Mouse (Mus musculus) neural tube, embryonic 12.5 days (tissue): ENCODE results near the gene Dlgap4. TPM values are rescaled to one million over a fixed set of nuclear protein-coding genes. Genes with fewer than 3 reads are reported as not detected.

Experiments used
- ATAC-seq: fragments of 200-750 bp; cut with Nextera tagmentation; 2 replicates; pipeline ENCODE4 v1.8.0; 2017; ENCODE audit warnings: low read depth, mild to moderate bottlenecking, moderate TSS enrichment, moderate library complexity; ENCODE audit not compliant: low FRiP score
- H3K27ac ChIP-seq: fragments of 300-500 bp; sonication (generic); 2 replicates; pipeline ENCODE4 v1.5.1; 2016
- H3K27me3 ChIP-seq: fragments of 300-500 bp; sonication (generic); replicated peaks from 2 replicates; pipeline ENCODE4 v1.6.1; 2016; ENCODE audit warnings: mild to moderate bottlenecking
- H3K36me3 ChIP-seq: fragments of 300-500 bp; sonication (generic); 2 replicates; pipeline ENCODE4 v1.6.1; 2016; ENCODE audit warnings: mild to moderate bottlenecking
- H3K4me1 ChIP-seq: fragments of 300-500 bp; sonication (generic); 2 replicates; pipeline ENCODE4 v1.6.1; 2016
- H3K4me2 ChIP-seq: fragments of 300-500 bp; sonication (generic); replicated peaks from 2 replicates; pipeline ENCODE4 v1.6.1; 2016; ENCODE audit warnings: mild to moderate bottlenecking
- H3K4me3 ChIP-seq: fragments of 300-500 bp; sonication (generic); 2 replicates; pipeline ENCODE4 v1.5.1; 2016
- H3K9ac ChIP-seq: fragments of 300-500 bp; sonication (generic); 2 replicates; pipeline ENCODE4 v1.6.1; 2016; ENCODE audit warnings: mild to moderate bottlenecking
- H3K9me3 ChIP-seq: fragments of 300-500 bp; sonication (generic); 2 replicates; pipeline ENCODE4 v1.6.1; 2016; ENCODE audit warnings: mild to moderate bottlenecking
- WGBS: fragments of 180-500 bp; shearing (Covaris S2); methylation state at CpG from one replicate; pipeline ENCODE4 v1.1.7; 2016; 5-methylcytosine and 5-hydroxymethylcytosine counted together
- polyA plus RNA-seq: library from polyadenylated mRNA; unstranded; fragments of >200 nt; fragmentation: Nextera tagmentation; extraction: Ambion mirVana; gene quantifications from 2 replicates; pipeline ENCODE4 v1.2.1, GENCODE M21; 2016

Dlgap4 gene
- polyA plus RNA-seq, 1 experiment from 2014 or later = 197 TPM

DNA sequence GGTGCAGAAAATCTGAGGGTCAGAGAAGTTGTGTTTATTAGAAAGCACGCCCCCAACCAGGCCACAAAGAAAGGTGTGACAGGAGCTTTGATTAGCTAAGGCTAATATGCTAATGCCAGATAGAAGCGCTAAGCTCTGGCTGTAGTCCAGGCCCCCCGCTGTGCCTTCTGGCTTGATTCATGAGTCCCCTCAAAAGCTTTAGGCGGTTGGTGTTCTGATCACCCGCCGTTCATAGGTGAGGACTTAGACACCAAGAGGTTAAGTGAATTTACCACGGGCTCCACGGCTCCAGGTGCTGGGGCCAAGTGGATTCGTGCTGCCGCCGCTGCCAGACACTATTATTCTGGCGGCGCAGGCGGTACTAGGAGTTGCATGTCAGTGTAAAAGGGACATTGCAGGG is 75.1 kb downstream of the Dlgap4 start:
- H3K9me3 ChIP-seq = no peaks in the 10 kb centered on the region
- no peak overlapping the region for H3K4me3 ChIP-seq
- ATAC-seq = peak; percentile 56; the same call in 1 of the 2 replicates
- WGBS = 4% methylated on average over 14 of the region's 14 CpGs
- H3K36me3 ChIP-seq = no peaks in the 10 kb centered on the region
- peak overlapping the region; percentile 23 for H3K4me2 ChIP-seq
- H3K27me3 ChIP-seq = peaks cover 10% of the 10 kb centered on the region
- no peak overlapping the region for H3K9ac ChIP-seq
- H3K4me1 ChIP-seq = peaks cover 31% of the 10 kb centered on the region
- H3K27ac ChIP-seq = no peak overlapping the region

DNA sequence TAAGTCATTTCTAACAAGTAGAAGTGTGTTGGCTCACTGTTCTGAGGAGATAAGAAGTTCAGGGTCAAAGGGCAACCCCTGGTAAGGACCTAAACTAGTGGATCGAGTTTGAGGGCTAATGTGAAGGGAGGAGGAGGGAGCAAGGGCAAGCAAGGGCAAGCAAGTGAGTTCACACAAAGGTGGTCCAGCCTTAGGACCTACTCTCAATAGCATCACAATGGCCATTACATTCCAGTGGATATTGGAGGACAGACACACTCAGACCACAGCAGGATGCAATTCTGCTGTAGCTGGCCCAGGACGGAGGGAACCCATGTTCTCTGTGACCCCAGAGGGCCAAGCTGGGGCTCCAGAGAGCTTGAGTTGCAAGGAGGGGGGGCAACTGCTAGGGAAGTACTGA is 77.3 kb downstream of the Dlgap4 start:
- Histone ChIP-seq H3K9ac (no peak overlapping the region), H3K27ac (no peak overlapping the region), H3K9me3 (no peaks in the 10 kb centered on the region), H3K4me2 (no peak overlapping the region), H3K36me3 (no peaks in the 10 kb centered on the region), H3K27me3 (peaks cover 5% of the 10 kb centered on the region; the same call in 1 of the 2 replicates), H3K4me3 (no peak overlapping the region), H3K4me1 (peaks cover 42% of the 10 kb centered on the region)
- WGBS = 33% methylated on average over 2 of the region's 2 CpGs
- no peak for ATAC-seq

DNA sequence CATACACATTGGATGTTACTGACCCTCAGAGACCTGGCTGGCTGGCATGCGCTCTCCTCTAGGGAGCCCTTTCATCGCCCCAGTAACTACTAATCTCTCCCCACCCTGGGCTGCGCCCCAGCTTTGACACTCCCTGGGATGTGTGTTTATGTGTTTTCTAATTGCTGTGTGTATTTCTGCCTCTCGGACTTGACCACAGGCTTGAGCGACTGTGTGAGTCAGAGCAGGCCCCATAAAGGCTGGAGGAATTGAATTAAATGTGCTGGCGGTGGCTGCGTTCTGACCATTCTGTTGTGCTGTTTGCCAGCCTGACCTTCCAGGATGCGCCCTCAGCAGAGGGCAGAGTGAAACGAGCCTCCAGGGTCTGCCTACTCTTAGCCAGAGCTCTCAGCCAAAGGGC is 78.2 kb downstream of the Dlgap4 start:
- 59% methylated on average over 9 of the region's 9 CpGs for WGBS
- no peaks in the 10 kb centered on the region for H3K9me3 ChIP-seq
- H3K36me3 ChIP-seq = no peaks in the 10 kb centered on the region
- no peak overlapping the region for H3K27ac ChIP-seq
- H3K4me2 ChIP-seq = no peak overlapping the region
- H3K4me3 ChIP-seq = no peak overlapping the region
- H3K27me3 ChIP-seq = peaks cover 5% of the 10 kb centered on the region; the same call in 1 of the 2 replicates
- peaks cover 42% of the 10 kb centered on the region for H3K4me1 ChIP-seq
- no peak for ATAC-seq
- H3K9ac ChIP-seq = no peak overlapping the region

DNA sequence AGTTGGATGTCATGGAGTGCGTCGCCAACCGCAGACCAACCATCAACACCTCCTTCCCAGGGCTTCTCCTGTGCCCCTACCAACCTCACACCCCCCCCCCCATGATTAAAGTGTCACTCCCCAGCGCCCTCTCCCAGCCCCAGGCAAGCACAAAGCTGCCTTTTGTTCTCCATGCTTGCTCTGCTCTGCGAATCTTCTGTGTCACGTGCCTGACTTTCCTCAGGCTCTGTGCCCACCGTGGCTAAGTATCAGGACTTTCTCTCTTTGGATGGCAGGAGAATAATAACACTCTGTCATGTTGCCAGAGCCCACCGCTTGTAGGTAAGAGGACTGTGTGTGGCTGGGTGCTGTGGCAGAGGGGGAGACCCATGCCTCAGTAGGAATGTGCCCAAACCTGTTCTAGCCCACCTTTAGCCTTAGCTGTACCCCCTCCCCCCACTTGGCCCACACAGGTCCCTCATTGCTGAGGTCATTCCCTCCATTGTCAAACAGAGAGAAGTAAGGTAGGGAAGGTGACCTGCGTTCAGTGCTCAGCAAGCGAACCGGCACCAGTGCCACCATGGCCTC is 79.8 kb downstream of the Dlgap4 start:
- Histone ChIP-seq H3K4me1 (peaks cover 49% of the 10 kb centered on the region), H3K9me3 (no peaks in the 10 kb centered on the region), H3K4me2 (no peak overlapping the region), H3K4me3 (no peak overlapping the region), H3K36me3 (no peaks in the 10 kb centered on the region), H3K27me3 (peaks cover 5% of the 10 kb centered on the region; the same call in 1 of the 2 replicates), H3K9ac (no peak overlapping the region), H3K27ac (no peak overlapping the region)
- ATAC-seq = no peak
- WGBS = 62% methylated on average over 11 of the region's 11 CpGs

DNA sequence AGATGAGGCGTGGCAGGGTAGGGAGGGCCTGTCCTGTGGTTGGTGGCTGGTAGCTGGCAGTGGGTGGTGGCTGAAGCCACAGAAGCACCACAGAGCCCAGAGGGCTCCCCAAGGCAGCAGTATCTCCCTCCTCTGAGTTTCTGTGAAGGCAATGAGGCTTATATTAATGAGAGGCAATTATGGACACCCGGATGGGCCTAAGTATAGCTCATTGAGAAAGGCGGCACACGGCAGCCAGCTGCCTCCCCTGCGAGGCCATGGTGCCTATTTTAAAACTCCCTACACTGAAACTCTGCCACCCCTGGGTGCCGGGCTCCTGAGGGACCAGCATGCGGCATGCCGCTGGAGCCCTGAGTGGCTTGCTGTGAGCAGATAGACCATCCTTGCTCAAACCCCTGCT is 83.8 kb downstream of the Dlgap4 start:
- H3K4me3 ChIP-seq = no peak overlapping the region
- 60% methylated on average over 8 of the region's 8 CpGs for WGBS
- H3K27me3 ChIP-seq = no peaks in the 10 kb centered on the region
- H3K36me3 ChIP-seq = no peaks in the 10 kb centered on the region
- no peak overlapping the region for H3K4me2 ChIP-seq
- H3K4me1 ChIP-seq = peaks cover 29% of the 10 kb centered on the region
- H3K9ac ChIP-seq = no peak overlapping the region
- no peak overlapping the region for H3K27ac ChIP-seq
- no peaks in the 10 kb centered on the region for H3K9me3 ChIP-seq
- ATAC-seq = no peak

DNA sequence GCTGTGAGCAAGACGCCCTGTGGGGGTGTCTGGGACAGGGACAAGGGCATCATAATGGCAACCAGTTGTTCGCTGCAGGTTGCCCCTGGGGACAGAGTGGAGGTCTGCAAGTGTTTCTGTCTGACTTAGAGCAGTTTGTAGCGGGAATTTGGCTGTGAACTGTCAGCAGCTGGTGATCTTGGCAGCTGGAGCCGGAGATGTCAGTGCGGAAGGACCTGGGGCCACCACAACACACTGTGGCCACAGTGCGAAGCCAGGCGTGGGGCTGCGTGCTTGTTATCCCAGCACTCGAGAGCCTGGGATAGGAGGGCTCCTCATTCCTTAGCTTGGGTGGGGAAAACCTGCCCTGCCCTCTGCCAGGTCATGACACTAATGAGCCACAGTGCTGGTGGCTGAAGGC is 84.7 kb downstream of the Dlgap4 start:
- H3K4me3 ChIP-seq = no peak overlapping the region
- H3K36me3 ChIP-seq = no peaks in the 10 kb centered on the region
- H3K27me3 ChIP-seq = no peaks in the 10 kb centered on the region
- 72% methylated on average over 9 of the region's 9 CpGs for WGBS
- no peak overlapping the region for H3K9ac ChIP-seq
- no peak for ATAC-seq
- H3K9me3 ChIP-seq = no peaks in the 10 kb centered on the region
- peaks cover 25% of the 10 kb centered on the region for H3K4me1 ChIP-seq
- H3K4me2 ChIP-seq = no peak overlapping the region
- no peak overlapping the region for H3K27ac ChIP-seq

DNA sequence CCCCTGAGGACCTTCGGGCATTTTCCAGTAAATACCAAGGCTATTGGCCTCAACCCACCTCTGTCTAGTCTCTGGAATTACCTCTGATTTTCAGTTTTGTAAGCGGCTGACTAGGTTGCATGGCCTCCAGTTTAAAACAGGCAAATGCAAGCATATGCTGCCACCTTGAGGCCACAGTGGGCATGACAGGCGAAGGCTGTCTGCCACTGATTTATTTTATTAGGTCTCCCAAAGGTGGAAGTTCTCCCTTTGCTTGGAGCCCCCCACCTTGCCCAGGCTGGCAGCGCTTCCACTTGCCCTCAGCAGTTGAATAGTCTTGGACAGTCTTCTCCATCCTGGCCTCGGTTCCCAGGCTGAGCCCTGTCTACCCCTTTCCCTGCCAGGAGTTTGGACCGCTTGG is 92.0 kb downstream of the Dlgap4 start:
- ATAC-seq = no peak
- Histone ChIP-seq H3K4me3 (no peak overlapping the region), H3K4me1 (no peaks in the 10 kb centered on the region), H3K27ac (no peak overlapping the region), H3K9ac (no peak overlapping the region), H3K27me3 (no peaks in the 10 kb centered on the region; the same call in 1 of the 2 replicates), H3K36me3 (no peaks in the 10 kb centered on the region), H3K4me2 (no peak overlapping the region), H3K9me3 (no peaks in the 10 kb centered on the region)
- 23% methylated on average over 6 of the region's 6 CpGs for WGBS

DNA sequence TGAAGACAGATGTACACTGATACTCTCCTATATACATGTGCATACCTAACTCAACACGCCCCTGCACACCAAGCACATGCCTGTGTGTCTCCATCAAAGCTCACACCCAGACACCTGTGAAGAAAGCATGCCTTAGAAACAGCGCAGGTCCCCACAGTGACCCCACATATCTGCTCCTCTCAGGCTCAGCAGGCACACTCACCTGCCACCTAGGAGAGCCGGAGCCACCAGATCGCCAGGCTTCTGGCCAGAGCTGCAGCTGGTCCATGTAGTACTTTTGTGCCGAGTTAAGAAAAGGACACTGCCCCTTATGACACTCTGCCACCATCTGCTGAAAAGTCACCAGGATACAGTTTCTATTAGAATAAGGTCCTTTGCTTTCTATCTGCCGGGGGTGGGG is 103.2 kb downstream of the Dlgap4 start:
- no peak overlapping the region for H3K4me2 ChIP-seq
- H3K9ac ChIP-seq = no peak overlapping the region
- peaks cover 24% of the 10 kb centered on the region for H3K4me1 ChIP-seq
- no peaks in the 10 kb centered on the region for H3K36me3 ChIP-seq
- ATAC-seq = no peak
- H3K27me3 ChIP-seq = no peaks in the 10 kb centered on the region
- no peaks in the 10 kb centered on the region for H3K9me3 ChIP-seq
- WGBS = 82% methylated on average over 6 of the region's 6 CpGs
- no peak overlapping the region for H3K4me3 ChIP-seq
- no peak overlapping the region for H3K27ac ChIP-seq

DNA sequence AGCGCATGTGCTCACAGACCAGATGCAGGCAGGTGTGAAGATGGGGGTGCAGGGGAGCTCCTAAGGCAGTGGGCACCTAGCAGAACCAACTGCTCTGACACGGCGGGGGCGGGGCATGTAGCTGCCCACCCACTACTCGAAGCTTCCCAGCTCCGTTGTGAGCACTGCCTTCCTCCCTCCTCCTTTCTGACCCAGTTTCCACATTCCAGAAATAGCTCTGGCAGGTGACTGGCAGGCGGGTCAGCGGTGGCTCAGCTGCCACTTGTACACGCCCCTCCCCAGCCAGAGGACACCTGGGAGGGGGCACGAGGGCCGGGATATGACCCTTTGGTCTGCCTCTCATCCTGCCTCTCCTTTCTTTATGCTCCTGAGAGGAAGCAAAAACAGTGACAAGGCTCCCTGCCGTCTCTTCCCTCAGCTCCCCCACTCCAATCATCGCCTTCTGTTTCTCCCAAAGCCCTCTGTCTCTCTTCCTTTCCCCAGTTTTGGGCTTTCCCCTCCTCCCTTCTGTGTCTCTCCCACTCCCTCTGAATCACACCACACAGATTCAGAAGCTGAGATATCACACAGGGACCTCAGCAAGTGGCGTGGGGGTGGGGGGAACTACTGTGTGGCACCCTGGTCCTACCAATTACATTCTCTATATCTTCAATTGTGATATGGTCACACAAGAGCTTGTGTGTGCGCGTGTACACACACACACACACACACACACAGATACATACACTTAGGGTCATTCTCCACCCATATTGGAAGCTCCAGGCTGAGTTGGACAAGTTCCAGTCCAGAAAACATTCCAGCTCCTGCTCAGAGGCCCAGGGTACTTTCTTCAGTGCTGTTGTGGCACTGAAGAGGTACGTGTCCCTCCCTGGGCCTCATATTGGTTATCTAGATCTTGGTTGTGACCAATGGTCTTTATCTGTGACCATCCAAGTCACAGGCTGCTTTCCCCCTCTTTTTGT is 104.1 kb downstream of the Dlgap4 start:
- no peak overlapping the region for H3K27ac ChIP-seq
- no peaks in the 10 kb centered on the region for H3K27me3 ChIP-seq
- peak overlapping the region; percentile 32 for H3K4me2 ChIP-seq
- H3K4me3 ChIP-seq = no peak overlapping the region
- peaks cover 31% of the 10 kb centered on the region for H3K4me1 ChIP-seq
- no peaks in the 10 kb centered on the region for H3K36me3 ChIP-seq
- no peak overlapping the region for H3K9ac ChIP-seq
- no peaks in the 10 kb centered on the region for H3K9me3 ChIP-seq
- no peak for ATAC-seq
- 22% methylated on average over 17 of the region's 17 CpGs for WGBS

DNA sequence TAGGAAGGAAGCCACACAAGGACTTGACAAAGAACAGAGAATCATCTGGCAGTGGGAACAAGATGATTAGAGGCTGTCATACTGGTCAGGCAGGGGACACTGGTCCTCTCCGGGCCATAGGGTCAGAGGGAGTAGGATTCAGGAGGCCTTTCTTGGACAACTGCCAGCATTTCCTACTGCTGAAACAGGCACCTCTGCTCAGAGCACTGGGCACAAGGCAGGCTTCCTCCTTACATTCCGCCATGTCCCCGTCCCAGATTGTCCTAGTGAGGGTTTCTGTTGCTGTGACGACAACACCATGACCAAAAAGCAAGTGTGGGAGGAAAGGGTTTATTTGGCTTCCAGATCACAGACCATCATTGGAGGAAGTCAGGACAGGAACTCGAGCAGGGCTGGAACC is 105.3 kb downstream of the Dlgap4 start:
- no peak overlapping the region for H3K4me2 ChIP-seq
- no peak overlapping the region for H3K27ac ChIP-seq
- no peaks in the 10 kb centered on the region for H3K27me3 ChIP-seq
- peaks cover 42% of the 10 kb centered on the region for H3K4me1 ChIP-seq
- no peaks in the 10 kb centered on the region for H3K36me3 ChIP-seq
- H3K9me3 ChIP-seq = no peaks in the 10 kb centered on the region
- no peak overlapping the region for H3K4me3 ChIP-seq
- ATAC-seq = no peak
- WGBS = 78% methylated on average over 5 of the region's 5 CpGs
- no peak overlapping the region for H3K9ac ChIP-seq

DNA sequence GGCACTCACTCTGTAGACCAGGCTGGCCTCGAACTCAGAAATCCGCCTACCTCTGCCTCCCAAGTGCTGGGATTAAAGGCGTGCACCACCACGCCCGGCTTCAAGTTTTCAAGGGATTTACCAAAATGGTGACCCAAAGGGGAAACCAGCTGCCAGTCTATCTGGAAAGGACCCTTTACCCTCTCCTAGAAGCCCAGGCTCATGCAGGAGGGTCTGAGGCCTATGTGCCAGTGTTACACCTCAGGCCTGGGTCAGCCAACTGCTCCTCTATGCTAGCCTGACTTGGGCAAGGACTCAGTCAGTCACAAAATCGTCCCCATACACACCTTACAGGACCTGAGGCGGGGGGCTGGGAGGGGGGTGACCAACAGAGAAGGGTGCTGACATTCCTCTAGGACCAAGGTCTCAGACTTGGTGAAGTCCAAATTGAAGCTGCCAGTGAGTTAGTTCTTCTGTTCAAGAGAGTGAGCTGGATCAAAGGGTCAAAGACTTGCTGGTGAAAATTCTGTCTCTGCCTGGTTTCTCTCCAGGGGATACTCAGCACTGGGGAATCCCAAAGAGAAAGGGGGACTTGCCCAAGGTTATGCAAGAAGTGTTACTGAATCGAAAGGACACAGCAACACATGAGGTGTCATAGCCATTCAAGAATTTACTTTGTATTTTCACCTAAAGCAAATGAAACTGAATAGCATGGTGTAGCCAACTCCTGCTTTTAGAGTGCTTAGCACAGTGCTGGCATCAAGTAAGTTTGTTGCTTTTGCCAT is 106.2 kb downstream of the Dlgap4 start:
- Histone ChIP-seq H3K9ac (peak overlapping the region; percentile 83), H3K27ac (no peak overlapping the region), H3K4me1 (peaks cover 50% of the 10 kb centered on the region), H3K4me2 (peak overlapping the region; percentile 75), H3K36me3 (no peaks in the 10 kb centered on the region), H3K4me3 (peak overlapping the region; percentile 92; the same call in 1 of the 2 replicates), H3K9me3 (no peaks in the 10 kb centered on the region), H3K27me3 (no peaks in the 10 kb centered on the region)
- ATAC-seq = no peak
- 93% methylated on average over 8 of the region's 8 CpGs for WGBS

DNA sequence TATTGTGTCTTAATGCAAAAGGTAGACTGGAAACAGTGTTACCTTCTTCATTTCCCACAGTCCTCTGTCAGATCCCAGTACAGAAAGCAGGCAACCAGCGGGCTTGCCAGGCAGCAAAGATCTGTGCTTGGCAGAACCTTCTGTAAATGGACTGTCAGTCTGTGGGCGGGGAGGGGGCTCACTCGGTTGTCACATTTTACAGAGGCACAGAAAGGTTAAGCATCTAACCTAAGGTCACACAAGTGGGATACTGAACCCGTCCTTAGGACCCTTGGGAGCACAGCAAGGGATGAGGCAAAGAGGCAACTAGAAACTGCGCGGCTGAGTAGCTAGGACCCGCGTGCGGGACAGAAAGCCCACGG is 106.8 kb downstream of the Dlgap4 start:
- peak overlapping the region; percentile 74 for H3K27ac ChIP-seq
- H3K9me3 ChIP-seq = no peaks in the 10 kb centered on the region
- H3K36me3 ChIP-seq = no peaks in the 10 kb centered on the region
- peak overlapping the region; percentile 83 for H3K9ac ChIP-seq
- peak overlapping the region; percentile 92 for H3K4me3 ChIP-seq
- peak; percentile 18; the same call in 1 of the 2 replicates for ATAC-seq
- H3K27me3 ChIP-seq = no peaks in the 10 kb centered on the region
- peaks cover 56% of the 10 kb centered on the region for H3K4me1 ChIP-seq
- WGBS = 1% methylated on average over 10 of the region's 10 CpGs
- H3K4me2 ChIP-seq = peak overlapping the region; percentile 75
